Mouse (Mus musculus) lung, adult 2 months (tissue): ENCODE results near the gene 3110082I17Rik.

Source experiments
- CTCF ChIP-seq: fragments of 200-500 bp; IDR thresholded peaks from 2 replicates; pipeline ENCODE4 v1.5.1; 2011; ENCODE audit warnings: mild to moderate bottlenecking, low read length, control low read depth; ENCODE audit not compliant: insufficient read depth
- POLR2A ChIP-seq: fragments of 200-500 bp; IDR thresholded peaks from 2 replicates; pipeline ENCODE4 v1.6.1; 2011; ENCODE audit warnings: low read depth, mild to moderate bottlenecking, control low read depth, low read length, borderline replicate concordance; ENCODE audit errors: extremely low read depth

DNA sequence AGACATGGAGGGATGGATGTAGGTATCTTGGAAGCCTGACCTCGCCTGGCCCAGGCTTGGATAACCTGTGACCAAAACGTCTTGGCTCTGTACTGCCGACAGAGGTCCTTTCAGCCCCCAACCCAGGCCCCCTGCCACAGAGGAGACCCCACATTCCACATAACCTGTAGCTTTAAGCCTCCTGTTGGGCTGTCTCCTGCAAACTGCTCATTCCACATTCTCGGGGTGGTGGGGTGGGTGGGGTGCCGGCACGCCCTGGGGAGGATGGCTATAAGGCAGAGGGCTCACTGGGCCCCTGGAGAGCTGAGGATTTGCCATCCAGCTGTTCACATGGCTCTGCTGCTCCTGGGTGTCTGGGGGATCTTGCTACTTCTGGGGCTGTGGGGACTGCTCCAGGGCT, 108.0 kb downstream of the 3110082I17Rik start, which contains the start of gene Cyp2w1:
- TF ChIP-seq POLR2A (no peak), CTCF (no peak)
